Mouse (Mus musculus) cerebellum, adult 2 months (tissue): ENCODE measurements around the gene Olfr1423.

Experiments used
- CTCF ChIP-seq: fragments of 200-500 bp; IDR thresholded peaks from 2 replicates; pipeline ENCODE4 v1.5.1; 2011; ENCODE audit warnings: low read depth, mild to moderate bottlenecking, control low read depth, low read length, moderate library complexity, borderline replicate concordance; ENCODE audit not compliant: insufficient read depth
- POLR2A ChIP-seq: fragments of 200-500 bp; IDR thresholded peaks from 2 replicates; pipeline ENCODE4 v1.6.1; 2011; ENCODE audit warnings: low read length, control low read depth, borderline replicate concordance; ENCODE audit not compliant: insufficient read depth

DNA sequence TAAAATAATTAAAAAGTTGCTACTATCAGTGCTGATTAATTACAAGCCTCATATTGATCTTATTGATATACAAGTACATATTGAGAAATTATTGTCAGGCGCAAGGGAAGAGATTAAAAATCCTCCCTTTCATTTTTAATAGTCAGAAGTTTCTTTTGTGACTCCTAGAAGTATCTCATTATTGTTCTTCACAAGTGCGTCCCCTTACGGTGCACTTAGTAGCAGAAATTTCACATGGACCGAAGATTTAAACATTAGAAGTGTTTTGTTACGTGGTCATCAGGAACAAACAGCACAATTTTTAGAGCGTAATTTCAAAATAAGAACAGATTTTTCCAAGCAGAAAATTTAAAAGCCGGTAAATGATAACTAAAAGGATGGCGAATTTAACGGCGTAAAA is 28.5 kb downstream of the Olfr1423 start:
- TF ChIP-seq POLR2A = no peak
- no peak for TF ChIP-seq CTCF
